Mouse (Mus musculus) cerebellum, adult 2 months (tissue): ENCODE measurements around the gene Galk1. TPM values are rescaled to one million over a fixed set of nuclear protein-coding genes. Genes with fewer than 3 reads are reported as not detected.

Source experiments
- DNase-seq, 2 experiments: peaks; one replicate each; pipeline ENCODE4 v3.0.0; 2021
- H3K27ac ChIP-seq: fragments of 200-500 bp; 2 replicates; pipeline ENCODE4 v1.5.1; 2012; ENCODE audit warnings: low read length, control low read depth, inconsistent platforms; ENCODE audit not compliant: insufficient read depth
- H3K27me3 ChIP-seq: fragments of 200-500 bp; 2 replicates; pipeline ENCODE4 v1.6.1; 2012; ENCODE audit warnings: inconsistent platforms, mild to moderate bottlenecking, low read length, moderate library complexity; ENCODE audit not compliant: control insufficient read depth, insufficient read depth
- H3K4me1 ChIP-seq: fragments of 200-500 bp; 2 replicates; pipeline ENCODE4 v1.6.1; 2011; ENCODE audit warnings: low read length; ENCODE audit not compliant: control insufficient read depth, insufficient read depth
- H3K4me3 ChIP-seq: fragments of 200-500 bp; replicated peaks from 2 replicates; pipeline ENCODE3; 2011; ENCODE audit warnings: mild to moderate bottlenecking, low read depth, low read length, control low read depth; ENCODE audit not compliant: insufficient read depth
- CTCF ChIP-seq: fragments of 200-500 bp; IDR thresholded peaks from 2 replicates; pipeline ENCODE4 v1.5.1; 2011; ENCODE audit warnings: low read depth, mild to moderate bottlenecking, control low read depth, low read length, moderate library complexity, borderline replicate concordance; ENCODE audit not compliant: insufficient read depth
- POLR2A ChIP-seq: fragments of 200-500 bp; IDR thresholded peaks from 2 replicates; pipeline ENCODE4 v1.6.1; 2011; ENCODE audit warnings: low read length, control low read depth, borderline replicate concordance; ENCODE audit not compliant: insufficient read depth
- WGBS: fragments of 180-500 bp; shearing (Covaris S2); methylation state at CpG from one replicate; pipeline ENCODE4 v1.1.7; 2018; 5-methylcytosine and 5-hydroxymethylcytosine counted together
- polyA plus RNA-seq: library from polyadenylated mRNA; depleted of rRNA; stranded (reverse); fragments of >200 nt; gene quantifications from 2 replicates; pipeline ENCODE4 v1.2.3, GENCODE M21; 2012

The Galk1 gene
- polyA plus RNA-seq, 1 experiment = 14.8 TPM

DNA sequence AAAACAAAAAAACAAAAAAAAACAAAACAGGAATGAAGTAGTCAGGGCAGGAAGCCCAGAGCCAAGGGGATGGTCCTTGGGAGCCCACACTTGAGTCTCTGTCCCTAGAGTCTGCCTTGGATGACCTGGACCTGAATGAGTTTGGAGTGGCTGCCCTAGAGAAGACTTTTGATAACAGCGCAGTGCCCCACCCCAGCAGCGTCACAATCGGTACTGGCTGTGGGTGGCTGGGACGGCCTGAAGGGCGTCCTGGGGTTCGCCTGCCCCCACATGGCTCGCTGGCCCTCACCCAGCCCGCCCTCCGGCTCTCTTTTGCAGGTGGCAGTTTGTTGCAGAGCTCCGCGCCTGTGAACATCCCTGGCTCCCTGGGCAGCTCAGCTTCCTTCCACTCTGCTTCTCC lies 43.4 kb upstream of the Galk1 start:
- no peak for DNase-seq
- H3K4me1 ChIP-seq = peaks cover 42% of the 10 kb centered on the region
- no peak for TF ChIP-seq CTCF
- no peak for TF ChIP-seq POLR2A
- H3K4me3 ChIP-seq = no peak overlapping the region
- 86% methylated on average over 11 of the region's 11 CpGs for WGBS
- H3K27ac ChIP-seq = no peak overlapping the region
- H3K27me3 ChIP-seq = no peaks in the 10 kb centered on the region

DNA sequence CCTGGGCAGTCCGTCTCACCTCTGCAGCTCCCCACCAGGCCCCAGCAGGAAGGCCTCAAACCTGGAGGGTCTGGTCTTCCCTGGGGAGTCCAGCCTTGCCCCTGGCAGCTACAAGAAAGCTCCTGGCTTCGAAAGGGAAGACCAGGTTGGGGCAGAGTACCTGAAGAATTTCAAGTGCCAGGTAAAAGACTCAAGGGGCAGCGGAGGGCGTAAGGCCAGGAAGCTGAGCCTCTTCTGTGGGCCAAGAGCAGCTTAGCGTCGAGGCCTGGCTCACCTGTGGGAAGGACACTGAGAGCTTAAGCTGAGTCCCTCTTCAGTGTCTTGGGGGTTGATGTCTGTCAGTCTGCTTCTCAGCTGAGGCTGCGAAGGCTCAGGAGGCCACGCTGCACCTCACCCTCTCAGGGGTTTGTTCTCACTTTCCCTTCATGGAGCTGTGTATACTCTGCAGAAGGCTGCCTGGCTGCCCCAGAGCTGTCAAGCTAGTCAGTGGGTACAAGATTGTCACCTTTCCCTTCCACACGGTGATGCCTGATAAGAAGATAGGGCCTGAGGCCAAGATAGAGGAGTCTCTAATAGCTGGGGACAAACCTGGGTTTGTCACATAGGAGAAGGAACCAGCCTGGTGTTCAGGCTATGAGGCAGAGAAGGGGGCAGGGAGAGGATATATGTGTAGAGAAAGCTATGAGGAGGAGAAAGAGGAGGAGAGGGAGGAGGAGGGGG lies 41.2 kb upstream of the Galk1 start:
- Histone ChIP-seq H3K27me3 (no peaks in the 10 kb centered on the region), H3K27ac (no peak overlapping the region), H3K4me1 (peaks cover 20% of the 10 kb centered on the region), H3K4me3 (no peak overlapping the region)
- no peak for DNase-seq
- 88% methylated on average over 9 of the region's 9 CpGs for WGBS
- TF ChIP-seq CTCF (no peak), POLR2A (no peak)

GRCm38 (mm10) chr11:116050196-116050595 lies 37.7 kb upstream of the Galk1 start:
- H3K4me3 ChIP-seq = no peak overlapping the region
- no peak overlapping the region for H3K27ac ChIP-seq
- TF ChIP-seq CTCF (no peak), POLR2A (no peak)
- no peaks in the 10 kb centered on the region for H3K27me3 ChIP-seq
- WGBS = 78% methylated on average over 4 of the region's 4 CpGs
- no peaks in the 10 kb centered on the region; the same call in 1 of the 2 replicates for H3K4me1 ChIP-seq
- DNase-seq = no peak

- Histone ChIP-seq H3K27ac (no peak overlapping the region), H3K27me3 (no peaks in the 10 kb centered on the region), H3K4me1 (no peaks in the 10 kb centered on the region; the same call in 1 of the 2 replicates), H3K4me3 (no peak overlapping the region)
- WGBS = 91% methylated on average over 2 of the region's 2 CpGs
- TF ChIP-seq POLR2A (no peak), CTCF (no peak)
- DNase-seq = no peak
Measured at GRCm38 (mm10) chr11:116049610-116050009, 37.1 kb upstream of the Galk1 start.

DNA sequence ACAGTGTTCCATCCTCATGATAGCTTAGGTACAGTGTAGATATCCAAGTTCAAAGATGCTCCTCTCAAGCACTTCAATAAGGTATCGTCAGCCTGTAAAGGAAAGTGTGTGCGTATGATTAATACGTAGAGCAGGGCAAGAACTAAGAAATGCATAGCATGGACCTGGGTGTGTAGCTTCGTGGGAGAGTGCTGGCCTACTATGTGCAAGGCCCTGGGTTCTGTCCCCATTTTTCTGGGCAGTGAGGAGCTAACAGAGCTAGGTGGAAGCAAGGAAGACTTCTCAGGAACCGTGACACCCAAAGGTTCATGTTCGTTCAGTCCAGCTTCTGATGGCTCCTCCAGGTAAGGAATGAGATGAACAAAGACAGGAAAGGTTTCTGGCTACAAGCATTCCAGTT lies 32.7 kb upstream of the Galk1 start:
- WGBS = 97% methylated on average over 6 of the region's 6 CpGs
- no peak for TF ChIP-seq CTCF
- TF ChIP-seq POLR2A = no peak
- no peak overlapping the region for H3K4me3 ChIP-seq

DNA sequence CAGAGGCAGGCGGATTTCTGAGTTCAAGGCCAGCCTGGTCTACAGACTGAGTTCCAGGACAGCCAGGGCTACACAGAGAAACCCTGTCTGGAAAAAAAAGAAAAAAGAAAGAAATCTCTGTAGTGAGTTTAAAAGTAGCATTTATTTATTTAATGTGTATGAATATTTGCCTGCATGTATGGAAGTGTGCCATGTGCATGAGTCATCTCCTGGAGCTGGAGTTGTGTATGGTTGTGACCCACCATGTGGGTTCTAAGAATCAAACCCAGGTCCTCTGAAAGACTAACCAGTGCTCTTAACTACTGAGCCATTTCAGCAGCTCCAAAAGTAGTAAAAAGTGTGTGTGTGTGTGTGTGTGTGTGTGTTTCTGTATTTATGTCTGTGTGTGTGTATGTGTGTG lies 30.8 kb upstream of the Galk1 start:
- peaks cover 11% of the 10 kb centered on the region for H3K4me1 ChIP-seq
- 94% methylated on average over 1 of the region's 1 CpGs for WGBS

More for the DNA sequence above, 32.7 kb upstream of the Galk1 start:
- Histone ChIP-seq H3K27me3 (no peaks in the 10 kb centered on the region), H3K27ac (no peak overlapping the region), H3K4me1 (peaks cover 9% of the 10 kb centered on the region)
- no peak for DNase-seq

DNA sequence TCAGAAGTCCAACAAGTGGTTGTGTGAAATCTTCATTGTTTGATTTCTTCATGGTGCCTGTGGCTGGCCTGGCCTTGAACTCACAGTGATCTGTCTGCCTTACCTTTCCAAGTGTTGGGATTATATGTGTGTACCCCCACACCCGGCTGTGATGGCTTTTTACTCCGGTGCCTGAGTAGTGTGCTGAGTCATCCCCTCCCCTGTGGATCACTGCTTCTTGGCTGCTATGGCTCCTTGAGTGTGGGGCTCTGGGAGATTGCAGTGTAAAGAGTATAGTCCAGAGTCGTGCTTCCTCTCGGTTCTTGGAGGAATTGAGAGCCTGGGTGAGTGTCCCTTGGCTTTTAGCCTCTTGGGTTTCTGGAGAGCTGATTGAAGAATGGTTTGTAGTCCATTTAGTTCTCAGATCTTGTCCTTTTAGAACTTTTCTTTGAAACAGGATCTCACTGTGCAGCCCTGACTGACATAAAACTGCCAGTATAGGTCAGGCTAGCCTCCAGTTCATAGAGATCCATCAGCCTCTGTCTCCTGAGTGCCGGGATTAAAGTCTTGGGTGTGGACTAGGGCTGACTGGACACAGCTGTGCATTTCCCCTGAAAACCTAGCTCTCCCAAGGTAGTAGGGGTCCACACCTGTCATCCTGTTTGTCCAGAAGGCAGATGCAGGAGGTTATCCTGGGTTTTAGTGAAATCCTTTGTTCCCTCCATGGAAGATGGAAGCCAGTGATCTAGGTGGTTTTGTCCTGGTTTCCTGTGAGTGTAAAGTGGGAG lies 30.0 kb upstream of the Galk1 start:
- Histone ChIP-seq H3K27me3 (no peaks in the 10 kb centered on the region), H3K27ac (no peak overlapping the region), H3K4me1 (peaks cover 11% of the 10 kb centered on the region), H3K4me3 (no peak overlapping the region)
- no peak for DNase-seq
- TF ChIP-seq POLR2A (no peak), CTCF (no peak)
- WGBS = 78% methylated on average over 5 of the region's 5 CpGs

More for the DNA sequence above, 30.8 kb upstream of the Galk1 start:
- Histone ChIP-seq H3K27ac (no peak overlapping the region), H3K4me3 (no peak overlapping the region), H3K27me3 (no peaks in the 10 kb centered on the region)
- no peak for TF ChIP-seq POLR2A
- no peak for TF ChIP-seq CTCF
- no peak for DNase-seq

DNA sequence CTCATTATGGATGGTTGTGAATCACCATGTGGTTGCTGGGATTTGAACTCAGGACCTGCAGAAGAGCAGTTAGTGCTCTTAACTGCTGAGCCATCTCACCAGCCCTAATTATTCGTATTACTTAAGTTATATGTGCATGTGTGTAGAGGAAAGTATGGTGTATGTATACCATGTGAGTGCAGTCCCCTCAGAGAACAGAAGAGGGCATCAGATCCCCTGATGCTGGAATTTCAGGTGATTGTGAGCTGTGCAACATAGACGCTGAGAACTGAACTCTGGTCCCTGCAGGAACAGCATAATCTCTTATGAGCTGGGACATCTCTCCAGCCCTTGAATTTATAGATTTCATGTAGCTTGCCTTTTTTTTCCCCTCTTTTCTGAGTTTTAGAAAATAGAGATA lies 29.3 kb upstream of the Galk1 start:
- Histone ChIP-seq H3K27me3 (no peaks in the 10 kb centered on the region), H3K27ac (no peak overlapping the region), H3K4me3 (no peak overlapping the region), H3K4me1 (peaks cover 11% of the 10 kb centered on the region)
- no peak for DNase-seq
- 97% methylated on average over 2 of the region's 2 CpGs for WGBS
- no peak for TF ChIP-seq POLR2A
- TF ChIP-seq CTCF = no peak
